Mouse (Mus musculus): ENCODE results near the gene Cacna1h.

- TF ChIP-seq CTCF (IDR thresholded peaks at IDR 0.05; ENCODE audit: control insufficient read depth, insufficient read depth, insufficient replicate concordance, low read depth, low read length) (no peak), POLR2A (IDR thresholded peaks at IDR 0.05; ENCODE audit: control insufficient read depth, low read depth, low read length) (no peak)
Observed at GRCm38 (mm10) chr17:25408302-25408999, 25.1 kb downstream of the Cacna1h start.
